Mouse (Mus musculus) NIH3T3 (cell line): Measurements from ENCODE around the gene Bmf.

Source experiments
- DNase-seq: peaks from one replicate; pipeline ENCODE4 v3.0.0-alpha.2; 2012; ENCODE audit warnings: low read depth

The Bmf gene

GRCm38 (mm10) chr2:118545242-118546103 is 4.0 kb downstream of the Bmf start:
- peak; percentile 96 for DNase-seq

GRCm38 (mm10) chr2:118543893-118544799 is 5.3 kb downstream of the Bmf start:
- peak; percentile 94 for DNase-seq

- DNase-seq, result peak; percentile 41
Observed at GRCm38 (mm10) chr2:118542971-118543573, 6.4 kb downstream of the Bmf start.

- DNase-seq, result no peak
Observed at GRCm38 (mm10) chr2:118541716-118542115, 7.8 kb downstream of the Bmf start.

GRCm38 (mm10) chr2:118540691-118541117 is 8.8 kb downstream of the Bmf start:
- peak; percentile 90 for DNase-seq

GRCm38 (mm10) chr2:118539881-118540516 is 9.5 kb downstream of the Bmf start:
- no peak for DNase-seq

GRCm38 (mm10) chr2:118539040-118539439 is 10.4 kb downstream of the Bmf start:
- no peak for DNase-seq

- peak; percentile 33 for DNase-seq
Observed at GRCm38 (mm10) chr2:118537226-118537625, 12.3 kb downstream of the Bmf start.

GRCm38 (mm10) chr2:118536553-118536952 is 12.9 kb downstream of the Bmf start:
- DNase-seq, result peak; percentile 76

GRCm38 (mm10) chr2:118536111-118536510 is 13.4 kb downstream of the Bmf start:
- no peak for DNase-seq

- no peak for DNase-seq
Observed at GRCm38 (mm10) chr2:118533969-118534368, 15.5 kb downstream of the Bmf start.

- DNase-seq, result peak; percentile 96
Observed at GRCm38 (mm10) chr2:118532855-118533675, 16.4 kb downstream of the Bmf start.

- DNase-seq, result peak; percentile 24
Observed at GRCm38 (mm10) chr2:118532401-118532800, 17.1 kb downstream of the Bmf start.

- DNase-seq, result peak; percentile 91
Observed at GRCm38 (mm10) chr2:118529466-118530181, 19.9 kb downstream of the Bmf start.

GRCm38 (mm10) chr2:118526545-118526944 is 22.9 kb downstream of the Bmf start:
- no peak for DNase-seq

- DNase-seq, result no peak
Observed at GRCm38 (mm10) chr2:118524811-118525210, 24.7 kb downstream of the Bmf start.

GRCm38 (mm10) chr2:118523163-118523730 is 26.2 kb downstream of the Bmf start:
- DNase-seq, result peak; percentile 51

GRCm38 (mm10) chr2:118522265-118522664 is 27.2 kb downstream of the Bmf start:
- DNase-seq, result peak; percentile 52

- DNase-seq, result peak; percentile 86
Observed at GRCm38 (mm10) chr2:118520042-118520933, 29.2 kb downstream of the Bmf start.
